ENCODE assay signal across 8 mouse cellular contexts in genomic region chr3:88363700-88364099, GRCm38 (mm10). TPM values are rescaled to one million over a fixed set of nuclear protein-coding genes. Genes with fewer than 3 reads are reported as not detected.
A peak's percentile ranks its signal among the peaks of the same experiment; 100 is the strongest.
DNase-seq lines count a peak whose midpoint lies in the region; ATAC-seq and TF ChIP-seq lines count a peak whose summit lies in the region.

No protein-coding gene starts in this region.

- peak overlapping the region; percentile 45; the same call in 1 of the 2 replicates for H3K27ac ChIP-seq in hindbrain, embryonic 10.5 days
- H3K27ac ChIP-seq in hindbrain, embryonic 12.5 days: no peak overlapping the region
- no peak overlapping the region for H3K27ac ChIP-seq in intestine, embryonic 14.5 days (ENCODE audit: low read depth)
- no peak overlapping the region for H3K27ac ChIP-seq in kidney, adult 2 months (ENCODE audit: insufficient read depth, low read depth, low read length)

- no peak for DNase-seq in hindbrain, embryonic 10.5 days (ENCODE audit: low spot score)
- DNase-seq in c-Kit-positive CD71-positive TER-119-positive erythroid progenitor cells, embryonic 14.5 days (ENCODE audit: low spot score): peak; percentile 82
- peak; percentile 55 for DNase-seq in intestine, embryonic 14.5 days (ENCODE audit: low spot score)
- DNase-seq in lung, postnatal 10 days: peak; percentile 51
- DNase-seq in testis, postnatal 10 days (ENCODE audit: low spot score): no peak
- DNase-seq in kidney, postnatal 36 days: no peak
- DNase-seq in kidney, adult 2 months: no peak

- H3K27me3 ChIP-seq in hindbrain, embryonic 10.5 days (ENCODE audit: insufficient read depth, poor library complexity, severe bottlenecking): peaks cover 34% of the 10 kb centered on the region
- H3K27me3 ChIP-seq in hindbrain, embryonic 12.5 days: peaks cover 22% of the 10 kb centered on the region
- H3K27me3 ChIP-seq in intestine, embryonic 14.5 days (replicated peaks; ENCODE audit: control insufficient read depth, insufficient read depth, low read length): peaks cover 16% of the 10 kb centered on the region
- no peaks in the 10 kb centered on the region for H3K27me3 ChIP-seq in kidney, adult 2 months (replicated peaks; ENCODE audit: control insufficient read depth, insufficient read depth, low read length)

- no peak for TF ChIP-seq CTCF in kidney, adult 2 months (conservative IDR thresholded peaks at IDR 0.05; ENCODE audit: insufficient read depth, insufficient read length, low read depth, low read length)

- no peak overlapping the region for H3K4me2 ChIP-seq in hindbrain, embryonic 12.5 days (replicated peaks)
- H3K4me2 ChIP-seq in intestine, embryonic 14.5 days (ENCODE audit: low read length): no peak overlapping the region

- TF ChIP-seq POLR2A in kidney, adult 2 months (IDR thresholded peaks at IDR 0.05; ENCODE audit: low read depth, low read length): no peak

- H3K9me3 ChIP-seq in hindbrain, embryonic 10.5 days: no peaks in the 10 kb centered on the region
- no peaks in the 10 kb centered on the region for H3K9me3 ChIP-seq in hindbrain, embryonic 12.5 days (replicated peaks)
- no peaks in the 10 kb centered on the region for H3K9me3 ChIP-seq in intestine, embryonic 14.5 days (ENCODE audit: control insufficient read depth, low read length)

- ATAC-seq in hindbrain, embryonic 12.5 days (ENCODE audit: low FRiP score): no peak
- ATAC-seq in intestine, embryonic 14.5 days (replicated peaks; ENCODE audit: low FRiP score, low TSS enrichment, low read depth): 0 out of 2 replicates have a peak, but pooled peaks have one; percentile 20

- peaks cover 57% of the 10 kb centered on the region for H3K4me1 ChIP-seq in hindbrain, embryonic 10.5 days (replicated peaks)
- peaks cover 30% of the 10 kb centered on the region for H3K4me1 ChIP-seq in hindbrain, embryonic 12.5 days
- 0 out of 2 replicates have a peak, but pooled peaks cover 4% of the 10 kb centered on the region for H3K4me1 ChIP-seq in intestine, embryonic 14.5 days (replicated peaks; ENCODE audit: control insufficient read depth, insufficient read depth, low read length)
- H3K4me1 ChIP-seq in kidney, adult 2 months (ENCODE audit: control insufficient read depth, insufficient read depth, low read length): no peaks in the 10 kb centered on the region

- 53% methylated on average over 4 of the region's 4 CpGs for WGBS in hindbrain, embryonic 10.5 days
- WGBS in hindbrain, embryonic 12.5 days: 46% methylated on average over 4 of the region's 4 CpGs
- WGBS in intestine, embryonic 14.5 days: 52% methylated on average over 4 of the region's 4 CpGs
- 79% methylated on average over 4 of the region's 4 CpGs for WGBS in kidney, adult 2 months

- H3K4me3 ChIP-seq in hindbrain, embryonic 10.5 days: no peak overlapping the region
- H3K4me3 ChIP-seq in hindbrain, embryonic 12.5 days: no peak overlapping the region
- H3K4me3 ChIP-seq in intestine, embryonic 14.5 days (ENCODE audit: low read depth, low read length): no peak overlapping the region
- no peak overlapping the region for H3K4me3 ChIP-seq in kidney, adult 2 months (ENCODE audit: insufficient read depth, low read depth, low read length)

- H3K36me3 ChIP-seq in hindbrain, embryonic 10.5 days: peaks cover 48% of the 10 kb centered on the region
- peaks cover 44% of the 10 kb centered on the region for H3K36me3 ChIP-seq in hindbrain, embryonic 12.5 days
- H3K36me3 ChIP-seq in intestine, embryonic 14.5 days (ENCODE audit: control insufficient read depth, insufficient read depth, low read length): peaks cover 41% of the 10 kb centered on the region
- H3K36me3 ChIP-seq in kidney, adult 2 months (ENCODE audit: control insufficient read depth, insufficient read depth, low read length): peaks cover 3% of the 10 kb centered on the region; the same call in 1 of the 2 replicates

- H3K9ac ChIP-seq in hindbrain, embryonic 12.5 days: no peak overlapping the region
- H3K9ac ChIP-seq in intestine, embryonic 14.5 days (ENCODE audit: low read length): no peak overlapping the region

RNA-seq across cellular contexts. Expression of gene Paqr6, which starts 0.7 kb away (rescaled TPM):
- 0.86 and 1.4 TPM in 2 replicates for polyA plus RNA-seq in hindbrain, embryonic 10.5 days (2016; fragmentation: Nextera tagmentation; extraction: Ambion mirVana)
- polyA plus RNA-seq in hindbrain, embryonic 12.5 days (2016; fragmentation: Nextera tagmentation; extraction: Ambion mirVana): 2.2 and 2.8 TPM in 2 replicates
- polyA plus RNA-seq in intestine, embryonic 14.5 days (2014; fragmentation: Nextera tagmentation; extraction: Ambion mirVana): 1.5 and 2.4 TPM in 2 replicates
- polyA plus RNA-seq in kidney, adult 2 months (2012; rRNA removed): 3.6 and 5.9 TPM in 2 replicates

RNA-seq across cellular contexts. Expression of gene Bglap3, which starts 8.8 kb away (rescaled TPM):
- polyA plus RNA-seq in hindbrain, embryonic 10.5 days (2016; fragmentation: Nextera tagmentation; extraction: Ambion mirVana): 0.12 TPM in 1 of 2 replicates, not detected in the other
- not detected in 2 replicates for polyA plus RNA-seq in hindbrain, embryonic 12.5 days (2016; fragmentation: Nextera tagmentation; extraction: Ambion mirVana)
- polyA plus RNA-seq in intestine, embryonic 14.5 days (2014; fragmentation: Nextera tagmentation; extraction: Ambion mirVana): 0.28 and 0.30 TPM in 2 replicates
- 3.2 and 3.5 TPM in 2 replicates for polyA plus RNA-seq in kidney, adult 2 months (2012; rRNA removed)

RNA-seq across cellular contexts. Expression of gene Bglap2, which starts 14.8 kb away (rescaled TPM):
- polyA plus RNA-seq in hindbrain, embryonic 10.5 days (2016; fragmentation: Nextera tagmentation; extraction: Ambion mirVana): not detected in 2 replicates
- not detected in 2 replicates for polyA plus RNA-seq in hindbrain, embryonic 12.5 days (2016; fragmentation: Nextera tagmentation; extraction: Ambion mirVana)
- not detected in 2 replicates for polyA plus RNA-seq in intestine, embryonic 14.5 days (2014; fragmentation: Nextera tagmentation; extraction: Ambion mirVana)
- not detected in 2 replicates for polyA plus RNA-seq in kidney, adult 2 months (2012; rRNA removed)

RNA-seq across cellular contexts. Expression of gene Bglap, which starts 20.6 kb away (rescaled TPM):
- polyA plus RNA-seq in hindbrain, embryonic 10.5 days (2016; fragmentation: Nextera tagmentation; extraction: Ambion mirVana): not detected in 2 replicates
- polyA plus RNA-seq in hindbrain, embryonic 12.5 days (2016; fragmentation: Nextera tagmentation; extraction: Ambion mirVana): not detected in 2 replicates
- polyA plus RNA-seq in intestine, embryonic 14.5 days (2014; fragmentation: Nextera tagmentation; extraction: Ambion mirVana): 0.64 TPM in 1 of 2 replicates, not detected in the other
- polyA plus RNA-seq in kidney, adult 2 months (2012; rRNA removed): 0.61 TPM in 1 of 2 replicates, not detected in the other

RNA-seq across cellular contexts. Expression of gene Smg5, which starts 27.6 kb away (rescaled TPM):
- 84.1 and 87.8 TPM in 2 replicates for polyA plus RNA-seq in hindbrain, embryonic 10.5 days (2016; fragmentation: Nextera tagmentation; extraction: Ambion mirVana)
- 83.3 and 83.8 TPM in 2 replicates for polyA plus RNA-seq in hindbrain, embryonic 12.5 days (2016; fragmentation: Nextera tagmentation; extraction: Ambion mirVana)
- 39.4 and 40.1 TPM in 2 replicates for polyA plus RNA-seq in intestine, embryonic 14.5 days (2014; fragmentation: Nextera tagmentation; extraction: Ambion mirVana)
- polyA plus RNA-seq in kidney, adult 2 months (2012; rRNA removed): 47.8 and 54.6 TPM in 2 replicates

Comparison
In these comparisons a context has a peak if more than half of its experiments do, and no peak if none do; other contexts are left out.
1. DNase-seq: peak in c-Kit-positive CD71-positive TER-119-positive erythroid progenitor cells, embryonic 14.5 days (single experiment), intestine, embryonic 14.5 days (single experiment) and lung, postnatal 10 days (single experiment); none in hindbrain, embryonic 10.5 days (single experiment), testis, postnatal 10 days (single experiment), kidney, postnatal 36 days (0 of 2) and kidney, adult 2 months (single experiment).